Mouse (Mus musculus) ES-Bruce4 (cell line): Measurements from ENCODE around the gene Gm49354. TPM values are rescaled to one million over a fixed set of nuclear protein-coding genes. Genes with fewer than 3 reads are reported as not detected.
A peak's percentile ranks its signal among the peaks of the same experiment; 100 is the strongest.

Experiments used
- H3K27ac ChIP-seq: 2 replicates; pipeline ENCODE4 v1.5.1; 2012; ENCODE audit warnings: low read length, inconsistent platforms; ENCODE audit not compliant: insufficient read depth
- H3K27me3 ChIP-seq: 2 replicates; pipeline ENCODE4 v1.6.1; 2012; ENCODE audit warnings: mild to moderate bottlenecking, low read length, inconsistent platforms; ENCODE audit not compliant: control insufficient read depth, poor library complexity, insufficient read depth, severe bottlenecking
- H3K36me3 ChIP-seq: 2 replicates; pipeline ENCODE4 v1.6.1; 2012; ENCODE audit warnings: inconsistent platforms, mild to moderate bottlenecking, low read length, moderate library complexity; ENCODE audit not compliant: control insufficient read depth, poor library complexity, insufficient read depth, severe bottlenecking
- H3K4me1 ChIP-seq: one replicate; pipeline ENCODE4 v1.8.1; 2011; ENCODE audit warnings: low read length; ENCODE audit not compliant: control insufficient read depth, insufficient read depth
- H3K4me3 ChIP-seq: 2 replicates; pipeline ENCODE4 v1.5.1; 2011; ENCODE audit warnings: low read depth, mild to moderate bottlenecking, low read length
- H3K9ac ChIP-seq: 2 replicates; pipeline ENCODE4 v1.6.1; 2012; ENCODE audit warnings: low read depth, mild to moderate bottlenecking, inconsistent platforms; ENCODE audit not compliant: poor library complexity, severe bottlenecking
- H3K9me3 ChIP-seq: replicated peaks from 2 replicates; pipeline ENCODE4 v1.6.1; 2012; ENCODE audit warnings: mild to moderate bottlenecking, low read length, inconsistent platforms; ENCODE audit not compliant: control insufficient read depth, poor library complexity, insufficient read depth, severe bottlenecking
- CTCF ChIP-seq: IDR thresholded peaks from one replicate; pipeline ENCODE4 v1.8.1; 2011; ENCODE audit warnings: low read depth, low read length
- EP300 ChIP-seq: IDR thresholded peaks from 2 replicates; pipeline ENCODE4 v1.6.1; 2011; ENCODE audit warnings: low read depth, low read length; ENCODE audit not compliant: insufficient read depth
- POLR2A ChIP-seq: IDR thresholded peaks from one replicate; pipeline ENCODE4 v1.8.1; 2011; ENCODE audit warnings: low read length; ENCODE audit not compliant: insufficient read depth
- polyA plus RNA-seq: library from polyadenylated mRNA; stranded (reverse); fragments of >200 nt; gene quantifications from 2 replicates; pipeline ENCODE4 v1.2.4, GENCODE M21; 2011; ENCODE audit warnings: low read depth; ENCODE audit not compliant: missing spikeins, insufficient read depth, insufficient read length

Gene Gm49354
- polyA plus RNA-seq, 1 experiment: not detected

GRCm38 (mm10) chr13:59770847-59771246, 11.2 kb downstream of the Gm49354 start:
- TF ChIP-seq EP300 (no peak), POLR2A (no peak), CTCF (no peak)
- Histone ChIP-seq H3K4me1 (peaks cover 2% of the 10 kb centered on the region), H3K27ac (peak overlapping the region; percentile 89; the same call in 1 of the 2 replicates), H3K9ac (peak overlapping the region; percentile 75), H3K9me3 (no peaks in the 10 kb centered on the region), H3K36me3 (0 out of 2 replicates have a peak, but pooled peaks cover 2% of the 10 kb centered on the region), H3K27me3 (no peaks in the 10 kb centered on the region), H3K4me3 (0 out of 2 replicates have a peak overlapping the region, but pooled peaks have one; percentile 12)

GRCm38 (mm10) chr13:59770164-59770562, 11.9 kb downstream of the Gm49354 start:
- Histone ChIP-seq H3K9me3 (no peaks in the 10 kb centered on the region), H3K9ac (peak overlapping the region; percentile 75), H3K27ac (peak overlapping the region; percentile 89), H3K4me3 (peak overlapping the region; percentile 92), H3K36me3 (no peaks in the 10 kb centered on the region), H3K27me3 (no peaks in the 10 kb centered on the region), H3K4me1 (peaks cover 2% of the 10 kb centered on the region)
- TF ChIP-seq CTCF (peak; percentile 11), EP300 (no peak), POLR2A (no peak)

- H3K9me3 ChIP-seq: no peaks in the 10 kb centered on the region
- peaks cover 2% of the 10 kb centered on the region for H3K4me1 ChIP-seq
- H3K4me3 ChIP-seq: peak within 1 kb of the TSS; percentile 92
- no peaks in the 10 kb centered on the region for H3K36me3 ChIP-seq
- peak within 1 kb of the TSS; percentile 89 for H3K27ac ChIP-seq
- no peaks in the 10 kb centered on the region for H3K27me3 ChIP-seq
- TF ChIP-seq POLR2A: peak; percentile 44
- TF ChIP-seq CTCF: no peak
- TF ChIP-seq EP300: 0 out of 2 replicates have a peak, but pooled peaks have one; percentile 32
- H3K9ac ChIP-seq: peak within 1 kb of the TSS; percentile 75
Measured at GRCm38 (mm10) chr13:59769296-59770163, 12.5 kb downstream of the Gm49354 start, which contains the start of gene Isca1. Gene Isca1 (minus strand): TSS chr13:59769810.

GRCm38 (mm10) chr13:59768531-59768930, 13.5 kb downstream of the Gm49354 start:
- Histone ChIP-seq H3K4me3 (peak overlapping the region; percentile 6; the same call in 1 of the 2 replicates), H3K9ac (peak overlapping the region; percentile 73), H3K27ac (no peak overlapping the region), H3K36me3 (no peaks in the 10 kb centered on the region), H3K9me3 (no peaks in the 10 kb centered on the region), H3K4me1 (peaks cover 2% of the 10 kb centered on the region), H3K27me3 (no peaks in the 10 kb centered on the region)
- TF ChIP-seq CTCF: no peak
- no peak for TF ChIP-seq POLR2A
- TF ChIP-seq EP300: no peak

GRCm38 (mm10) chr13:59766786-59767515, 15.1 kb downstream of the Gm49354 start:
- TF ChIP-seq CTCF (no peak), EP300 (no peak), POLR2A (no peak)
- Histone ChIP-seq H3K4me1 (peaks cover 2% of the 10 kb centered on the region), H3K36me3 (no peaks in the 10 kb centered on the region; the same call in 1 of the 2 replicates), H3K9me3 (no peaks in the 10 kb centered on the region), H3K27me3 (no peaks in the 10 kb centered on the region), H3K9ac (no peak overlapping the region), H3K27ac (no peak overlapping the region), H3K4me3 (no peak overlapping the region)
